Mouse (Mus musculus): Measurements from ENCODE around the gene Spink4. TPM values are rescaled to one million over a fixed set of nuclear protein-coding genes. Genes with fewer than 3 reads are reported as not detected.

The Spink4 gene
- polyA plus RNA-seq, 1 experiment = not detected

DNA sequence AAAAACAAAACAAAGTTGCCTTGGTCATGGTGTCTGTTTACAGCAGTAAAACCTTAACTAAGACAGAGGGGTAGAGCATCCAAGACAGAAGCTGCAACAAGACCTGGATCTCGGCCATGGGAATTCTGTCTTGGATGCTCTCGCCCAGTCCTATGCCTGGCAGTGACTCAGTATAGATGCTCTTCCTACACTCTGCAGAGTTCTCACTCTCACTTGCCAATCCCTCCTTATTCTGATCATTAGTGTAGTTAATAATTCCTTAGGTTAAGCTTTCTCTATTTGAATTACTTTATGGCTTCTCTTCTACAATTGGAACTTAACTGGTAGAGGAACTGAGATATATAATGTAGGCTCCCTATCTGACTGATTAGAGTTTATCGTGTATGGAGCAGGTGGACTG lies 24.7 kb upstream of the Spink4 start:
- no peak overlapping the region for H3ac ChIP-seq (ENCODE audit: control insufficient read depth, insufficient read length, low read depth)
- no peak for TF ChIP-seq USF1 (IDR thresholded peaks at IDR 0.05; ENCODE audit: low read depth)
- no peak for TF ChIP-seq MYOG (IDR thresholded peaks at IDR 0.05; ENCODE audit: control insufficient read depth, extremely low read depth, insufficient read length)
- no peak for TF ChIP-seq MYOD1 (IDR thresholded peaks at IDR 0.05; ENCODE audit: control insufficient read depth, insufficient read length, low read depth)
- no peak for TF ChIP-seq CEBPB (IDR thresholded peaks at IDR 0.05; ENCODE audit: low read depth)
- TF ChIP-seq FOSL1 (IDR thresholded peaks at IDR 0.05; ENCODE audit: insufficient read depth, low read length, poor library complexity, severe bottlenecking) = no peak
- TF ChIP-seq CTCF (IDR thresholded peaks at IDR 0.05; ENCODE audit: control insufficient read depth, insufficient read depth, insufficient read length) = no peak
- TF ChIP-seq MAX (IDR thresholded peaks at IDR 0.05) = no peak
- no peaks in the 10 kb centered on the region for H3K79me2 ChIP-seq (ENCODE audit: control insufficient read depth, insufficient read depth)
- H3K4me3 ChIP-seq (ENCODE audit: insufficient read depth, poor library complexity, severe bottlenecking) = no peak overlapping the region
- no peaks in the 10 kb centered on the region for H3K36me3 ChIP-seq (ENCODE audit: control insufficient read depth, insufficient read depth)
- H3K27me3 ChIP-seq (ENCODE audit: control insufficient read depth, insufficient read depth, insufficient read length) = no peaks in the 10 kb centered on the region
- no peaks in the 10 kb centered on the region for H3K79me3 ChIP-seq (ENCODE audit: low read depth)

- H3K36me3 ChIP-seq (ENCODE audit: control insufficient read depth, insufficient read depth) = no peaks in the 10 kb centered on the region
- H3K4me3 ChIP-seq (ENCODE audit: insufficient read depth, poor library complexity, severe bottlenecking) = no peak overlapping the region
- TF ChIP-seq CTCF (IDR thresholded peaks at IDR 0.05; ENCODE audit: control insufficient read depth, insufficient read depth, insufficient read length) = no peak
- no peak for TF ChIP-seq MYOD1 (IDR thresholded peaks at IDR 0.05; ENCODE audit: control insufficient read depth, insufficient read length, low read depth)
- no peak for TF ChIP-seq MYOG (IDR thresholded peaks at IDR 0.05; ENCODE audit: control insufficient read depth, extremely low read depth, insufficient read length)
- TF ChIP-seq USF1 (IDR thresholded peaks at IDR 0.05; ENCODE audit: low read depth) = no peak
- no peak for TF ChIP-seq CEBPB (IDR thresholded peaks at IDR 0.05; ENCODE audit: low read depth)
- no peak for TF ChIP-seq FOSL1 (IDR thresholded peaks at IDR 0.05; ENCODE audit: insufficient read depth, low read length, poor library complexity, severe bottlenecking)
- TF ChIP-seq MAX (IDR thresholded peaks at IDR 0.05) = no peak
- no peak overlapping the region for H3ac ChIP-seq (ENCODE audit: control insufficient read depth, insufficient read length, low read depth)
- no peaks in the 10 kb centered on the region for H3K79me2 ChIP-seq (ENCODE audit: control insufficient read depth, insufficient read depth)
- H3K27me3 ChIP-seq (ENCODE audit: control insufficient read depth, insufficient read depth, insufficient read length) = no peaks in the 10 kb centered on the region
- no peaks in the 10 kb centered on the region for H3K79me3 ChIP-seq (ENCODE audit: low read depth)
Observed at GRCm38 (mm10) chr4:40895646-40896045, 24.2 kb upstream of the Spink4 start.

DNA sequence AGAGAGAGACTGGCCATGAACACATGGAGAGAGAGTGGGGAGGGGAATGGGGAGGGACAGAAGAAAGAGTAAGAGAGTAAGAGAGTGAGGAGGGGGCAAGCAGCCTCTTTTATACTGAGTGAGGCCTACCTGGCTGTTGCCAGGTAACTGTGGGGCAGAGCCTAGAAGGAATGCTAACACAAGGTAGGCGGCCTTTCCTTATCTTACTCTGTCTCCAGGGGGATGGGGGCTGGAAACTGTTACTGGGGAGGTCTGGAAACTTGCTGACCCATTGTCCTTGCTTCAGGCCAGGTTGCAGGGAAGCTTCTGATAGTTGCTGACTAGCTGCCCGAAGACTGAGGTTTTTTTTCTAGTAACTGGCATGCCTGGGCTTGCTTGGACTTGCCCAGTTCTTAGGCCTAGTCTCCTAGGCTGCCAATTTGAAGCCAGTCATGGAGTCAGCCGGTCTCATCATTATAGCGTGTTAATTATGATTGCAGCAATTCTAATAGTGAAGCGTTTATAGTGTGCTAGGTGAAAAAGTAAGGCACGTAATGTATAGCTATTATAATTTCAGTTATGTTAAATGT lies 21.3 kb upstream of the Spink4 start:
- Histone ChIP-seq H3ac (ENCODE audit: control insufficient read depth, insufficient read length, low read depth) (no peak overlapping the region), H3K36me3 (ENCODE audit: control insufficient read depth, insufficient read depth) (no peaks in the 10 kb centered on the region), H3K4me3 (ENCODE audit: insufficient read depth, poor library complexity, severe bottlenecking) (no peak overlapping the region), H3K79me2 (ENCODE audit: control insufficient read depth, insufficient read depth) (no peaks in the 10 kb centered on the region), H3K27me3 (ENCODE audit: control insufficient read depth, insufficient read depth, insufficient read length) (no peaks in the 10 kb centered on the region), H3K79me3 (ENCODE audit: low read depth) (no peaks in the 10 kb centered on the region)
- TF ChIP-seq FOSL1 (IDR thresholded peaks at IDR 0.05; ENCODE audit: insufficient read depth, low read length, poor library complexity, severe bottlenecking) (no peak), CEBPB (IDR thresholded peaks at IDR 0.05; ENCODE audit: low read depth) (no peak), CTCF (IDR thresholded peaks at IDR 0.05; ENCODE audit: control insufficient read depth, insufficient read depth, insufficient read length) (no peak), MAX (IDR thresholded peaks at IDR 0.05) (no peak), MYOG (IDR thresholded peaks at IDR 0.05; ENCODE audit: control insufficient read depth, extremely low read depth, insufficient read length) (no peak)

DNA sequence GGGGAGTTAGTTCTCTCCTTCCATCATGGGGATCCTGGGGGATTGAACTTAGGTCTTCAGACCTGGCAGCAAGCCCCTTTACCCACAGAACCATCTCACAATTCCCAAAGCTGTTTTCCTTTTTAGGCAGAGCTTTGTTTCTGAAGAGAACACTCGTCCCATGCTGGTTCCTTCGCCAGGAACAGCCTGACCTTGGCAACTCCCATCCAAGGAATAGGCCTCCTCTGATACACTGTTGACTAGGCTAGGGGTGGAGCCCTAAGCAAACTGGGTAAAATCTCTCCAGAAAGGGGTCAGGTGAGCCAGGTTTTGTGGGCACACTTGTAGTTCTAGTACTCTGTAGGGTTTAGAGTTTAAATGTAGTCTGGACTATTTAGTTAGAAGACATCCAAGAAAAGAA lies 20.6 kb upstream of the Spink4 start:
- no peak overlapping the region for H3ac ChIP-seq (ENCODE audit: control insufficient read depth, insufficient read length, low read depth)
- H3K4me3 ChIP-seq (ENCODE audit: insufficient read depth, poor library complexity, severe bottlenecking) = no peak overlapping the region
- no peaks in the 10 kb centered on the region for H3K27me3 ChIP-seq (ENCODE audit: control insufficient read depth, insufficient read depth, insufficient read length)
- H3K36me3 ChIP-seq (ENCODE audit: control insufficient read depth, insufficient read depth) = no peaks in the 10 kb centered on the region
- TF ChIP-seq USF1 (IDR thresholded peaks at IDR 0.05; ENCODE audit: low read depth) (no peak), FOSL1 (IDR thresholded peaks at IDR 0.05; ENCODE audit: insufficient read depth, low read length, poor library complexity, severe bottlenecking) (no peak), MAX (IDR thresholded peaks at IDR 0.05) (no peak), CEBPB (IDR thresholded peaks at IDR 0.05; ENCODE audit: low read depth) (no peak), MYOD1 (IDR thresholded peaks at IDR 0.05; ENCODE audit: control insufficient read depth, insufficient read length, low read depth) (no peak), CTCF (IDR thresholded peaks at IDR 0.05; ENCODE audit: control insufficient read depth, insufficient read depth, insufficient read length) (no peak), MYOG (IDR thresholded peaks at IDR 0.05; ENCODE audit: control insufficient read depth, extremely low read depth, insufficient read length) (no peak)
- no peaks in the 10 kb centered on the region for H3K79me3 ChIP-seq (ENCODE audit: low read depth)
- H3K79me2 ChIP-seq (ENCODE audit: control insufficient read depth, insufficient read depth) = no peaks in the 10 kb centered on the region

DNA sequence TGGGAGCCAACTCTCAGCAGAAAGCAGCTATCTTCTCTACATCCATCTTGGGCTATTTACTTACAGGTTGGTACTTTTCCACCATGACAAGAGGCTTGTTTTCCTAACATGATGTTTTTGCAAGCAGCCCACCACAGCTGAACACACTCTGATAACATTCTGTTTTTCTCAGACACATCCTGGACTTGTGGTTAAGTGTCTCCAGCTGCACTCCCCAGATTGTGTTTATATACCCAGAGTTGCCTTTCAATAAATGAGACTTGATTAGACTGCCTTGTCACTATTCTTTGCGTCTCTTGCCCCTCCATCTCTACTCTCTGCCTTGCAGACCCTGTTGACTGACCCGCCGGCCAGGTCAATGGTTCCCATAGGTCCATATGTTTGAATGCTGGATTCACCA lies 19.8 kb upstream of the Spink4 start:
- Histone ChIP-seq H3K36me3 (ENCODE audit: control insufficient read depth, insufficient read depth) (no peaks in the 10 kb centered on the region), H3K4me3 (ENCODE audit: insufficient read depth, poor library complexity, severe bottlenecking) (no peak overlapping the region), H3K79me3 (ENCODE audit: low read depth) (no peaks in the 10 kb centered on the region), H3K27me3 (ENCODE audit: control insufficient read depth, insufficient read depth, insufficient read length) (no peaks in the 10 kb centered on the region), H3ac (ENCODE audit: control insufficient read depth, insufficient read length, low read depth) (no peak overlapping the region), H3K79me2 (ENCODE audit: control insufficient read depth, insufficient read depth) (no peaks in the 10 kb centered on the region)
- no peak for TF ChIP-seq MYOD1 (IDR thresholded peaks at IDR 0.05; ENCODE audit: control insufficient read depth, insufficient read length, low read depth)
- TF ChIP-seq USF1 (IDR thresholded peaks at IDR 0.05; ENCODE audit: low read depth) = no peak
- TF ChIP-seq FOSL1 (IDR thresholded peaks at IDR 0.05; ENCODE audit: insufficient read depth, low read length, poor library complexity, severe bottlenecking) = no peak
- no peak for TF ChIP-seq MAX (IDR thresholded peaks at IDR 0.05)
- TF ChIP-seq MYOG (IDR thresholded peaks at IDR 0.05; ENCODE audit: control insufficient read depth, extremely low read depth, insufficient read length) = no peak
- no peak for TF ChIP-seq CEBPB (IDR thresholded peaks at IDR 0.05; ENCODE audit: low read depth)
- no peak for TF ChIP-seq CTCF (IDR thresholded peaks at IDR 0.05; ENCODE audit: control insufficient read depth, insufficient read depth, insufficient read length)

GRCm38 (mm10) chr4:40900612-40901011 lies 19.2 kb upstream of the Spink4 start:
- no peak overlapping the region for H3ac ChIP-seq (ENCODE audit: control insufficient read depth, insufficient read length, low read depth)
- H3K36me3 ChIP-seq (ENCODE audit: control insufficient read depth, insufficient read depth) = no peaks in the 10 kb centered on the region
- no peak overlapping the region for H3K4me3 ChIP-seq (ENCODE audit: insufficient read depth, poor library complexity, severe bottlenecking)
- no peak for TF ChIP-seq MYOD1 (IDR thresholded peaks at IDR 0.05; ENCODE audit: control insufficient read depth, insufficient read length, low read depth)
- TF ChIP-seq MAX (IDR thresholded peaks at IDR 0.05) = no peak
- TF ChIP-seq USF1 (IDR thresholded peaks at IDR 0.05; ENCODE audit: low read depth) = no peak
- no peak for TF ChIP-seq CEBPB (IDR thresholded peaks at IDR 0.05; ENCODE audit: low read depth)
- TF ChIP-seq MYOG (IDR thresholded peaks at IDR 0.05; ENCODE audit: control insufficient read depth, extremely low read depth, insufficient read length) = no peak
- no peak for TF ChIP-seq FOSL1 (IDR thresholded peaks at IDR 0.05; ENCODE audit: insufficient read depth, low read length, poor library complexity, severe bottlenecking)
- TF ChIP-seq CTCF (IDR thresholded peaks at IDR 0.05; ENCODE audit: control insufficient read depth, insufficient read depth, insufficient read length) = no peak
- H3K79me2 ChIP-seq (ENCODE audit: control insufficient read depth, insufficient read depth) = no peaks in the 10 kb centered on the region
- no peaks in the 10 kb centered on the region for H3K79me3 ChIP-seq (ENCODE audit: low read depth)
- no peaks in the 10 kb centered on the region for H3K27me3 ChIP-seq (ENCODE audit: control insufficient read depth, insufficient read depth, insufficient read length)

Data from C2C12 (cell line).